Mouse (Mus musculus): ENCODE data around the gene Pigo. TPM values are rescaled to one million over a fixed set of nuclear protein-coding genes. Genes with fewer than 3 reads are reported as not detected.

The Pigo gene
- total RNA-seq, 2 experiments from 2014 or later: 31.4 to 32.3 TPM

GRCm38 (mm10) chr4:43039609-43040008 is 14.0 kb upstream of the Pigo start:
- intact Hi-C loops (cut with DNase I): loop anchor here (5.0 kb wide), 1 partner anchor 388 kb away; the partner anchor contains the start of gene Fam166b
- no peak for DNase-seq (ENCODE audit: low spot score in 2 of 2)

- intact Hi-C loops (cut with DNase I): no loop called here
- peak; percentile 51 to 87 for DNase-seq (ENCODE audit: low spot score in 2 of 2)
These were observed 13.2 kb upstream of the Pigo start for GRCm38 (mm10) chr4:43038567-43039495.

GRCm38 (mm10) chr4:43037860-43038566 is 12.4 kb upstream of the Pigo start:
- no peak for DNase-seq (ENCODE audit: low spot score in 2 of 2)
- intact Hi-C loops (cut with DNase I): no loop called here

DNA sequence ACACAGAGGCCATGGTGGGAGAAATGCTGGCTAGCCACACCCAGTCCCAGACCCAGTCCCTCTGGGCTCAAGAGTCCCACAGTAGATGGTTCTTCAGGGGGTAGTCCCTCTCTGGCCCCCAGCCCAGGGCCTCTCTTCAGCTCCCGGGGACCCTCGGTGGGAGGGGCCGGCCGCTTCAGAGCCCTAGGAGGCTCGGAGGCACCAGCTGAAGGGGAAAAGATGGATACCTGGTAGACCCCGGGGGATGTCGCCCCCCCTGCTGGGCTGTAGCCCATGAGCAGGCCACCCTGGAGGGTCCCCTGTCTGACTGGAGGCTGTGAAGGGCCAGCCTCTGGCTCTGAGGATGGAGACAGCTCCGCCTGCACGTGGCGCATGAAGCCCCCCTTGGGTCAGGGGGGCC is 10.7 kb upstream of the Pigo start:
- DNase-seq (ENCODE audit: low spot score in 2 of 2): no peak
- intact Hi-C loops (cut with DNase I): no loop called here

GRCm38 (mm10) chr4:43035851-43036250 is 10.2 kb upstream of the Pigo start:
- DNase-seq (ENCODE audit: low spot score in 2 of 2): no peak
- intact Hi-C loops (cut with DNase I): no loop called here

GRCm38 (mm10) chr4:43033481-43033880 is 7.9 kb upstream of the Pigo start:
- intact Hi-C loops (cut with DNase I): no loop called here
- DNase-seq (ENCODE audit: low spot score in 2 of 2): no peak

DNA sequence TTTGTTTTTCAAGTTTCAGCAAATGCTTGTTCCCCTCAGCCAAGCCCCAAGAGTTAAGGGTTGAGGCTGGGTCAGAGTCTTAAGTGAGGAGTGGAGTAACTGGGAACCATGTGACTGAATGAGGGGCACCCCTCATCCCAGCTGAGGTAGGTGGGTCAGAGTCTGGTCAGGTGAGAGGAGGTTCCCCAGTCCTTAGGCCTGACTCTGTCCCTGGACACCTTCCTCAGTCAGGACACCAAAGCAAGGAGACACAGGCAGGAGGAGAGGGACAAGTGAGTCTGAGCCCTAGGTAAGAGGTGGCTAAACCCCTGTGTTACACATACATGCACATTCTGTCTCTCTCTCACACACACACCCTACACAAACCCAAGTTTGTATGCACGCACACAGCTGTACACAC is 6.9 kb upstream of the Pigo start:
- intact Hi-C loops (cut with DNase I): no loop called here

DNA sequence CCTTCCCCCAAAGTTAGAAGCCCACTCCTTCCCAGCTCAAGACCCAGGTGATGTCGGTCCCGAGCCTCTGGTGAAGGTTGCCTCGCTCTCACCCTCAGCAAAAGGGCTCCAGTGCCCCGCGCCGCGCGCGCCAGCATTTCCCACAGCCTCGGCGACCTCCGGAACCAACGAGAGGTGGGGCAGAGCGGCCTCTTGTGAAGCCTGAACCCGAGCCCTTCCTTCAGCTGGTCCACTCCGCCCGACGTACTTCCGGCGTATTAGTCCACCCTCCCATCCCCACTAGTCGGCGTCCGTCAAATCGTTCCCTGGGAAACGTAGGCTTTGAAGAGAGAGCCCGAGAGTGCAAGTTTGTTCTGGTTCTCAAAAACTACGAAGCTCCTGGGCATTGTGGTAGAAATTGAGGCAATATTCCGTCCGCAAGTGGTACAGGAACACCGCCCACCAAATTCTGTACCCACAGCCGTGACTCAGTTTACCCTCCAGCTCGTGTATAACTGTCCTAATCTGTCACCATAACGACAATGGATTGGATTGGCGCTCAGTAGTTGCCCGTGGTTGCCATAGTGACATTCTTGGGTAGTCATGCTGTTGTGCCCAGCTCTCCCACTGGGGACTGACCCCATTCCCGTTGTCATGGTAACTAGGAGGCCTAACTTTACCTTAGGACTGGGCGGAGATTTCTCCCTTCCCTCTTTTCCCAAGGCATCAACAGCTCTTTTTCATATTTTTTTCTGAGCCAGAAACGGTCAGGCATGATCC is 5.8 kb upstream of the Pigo start, which contains the start of gene Stoml2:
Gene Stoml2, minus strand, starts transcription at position 474 of the 759 bp plus-strand sequence.
- peak; percentile 94 to 95 for DNase-seq (ENCODE audit: low spot score in 2 of 2)
- intact Hi-C loops (cut with DNase I): no loop called here

More for the DNA sequence above, 6.9 kb upstream of the Pigo start:
- DNase-seq (ENCODE audit: low spot score in 2 of 2): no peak

DNA sequence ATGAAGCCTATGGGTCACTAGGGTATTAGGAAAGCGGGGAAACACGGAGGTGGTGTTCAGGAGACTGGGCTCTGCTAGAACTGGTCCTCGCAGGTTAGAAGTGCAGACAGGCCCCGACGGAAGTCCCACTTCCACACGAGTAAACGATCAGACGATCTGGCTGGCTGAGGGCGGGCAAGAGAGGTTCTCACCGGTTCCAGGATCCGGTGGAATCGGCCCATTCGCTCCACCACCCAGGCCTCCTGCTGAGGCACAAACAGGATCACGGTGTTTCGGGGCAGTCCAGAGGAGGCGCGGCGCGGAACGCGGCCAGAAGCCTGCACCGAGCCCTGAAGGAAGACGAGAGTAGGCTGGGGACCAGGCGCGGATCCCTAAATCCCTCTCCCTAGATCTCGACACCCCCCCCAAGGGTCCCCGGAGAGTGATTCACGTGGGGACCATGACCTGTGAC is 5.2 kb upstream of the Pigo start:
- DNase-seq (ENCODE audit: low spot score in 2 of 2): no peak
- intact Hi-C loops (cut with DNase I): no loop called here

DNA sequence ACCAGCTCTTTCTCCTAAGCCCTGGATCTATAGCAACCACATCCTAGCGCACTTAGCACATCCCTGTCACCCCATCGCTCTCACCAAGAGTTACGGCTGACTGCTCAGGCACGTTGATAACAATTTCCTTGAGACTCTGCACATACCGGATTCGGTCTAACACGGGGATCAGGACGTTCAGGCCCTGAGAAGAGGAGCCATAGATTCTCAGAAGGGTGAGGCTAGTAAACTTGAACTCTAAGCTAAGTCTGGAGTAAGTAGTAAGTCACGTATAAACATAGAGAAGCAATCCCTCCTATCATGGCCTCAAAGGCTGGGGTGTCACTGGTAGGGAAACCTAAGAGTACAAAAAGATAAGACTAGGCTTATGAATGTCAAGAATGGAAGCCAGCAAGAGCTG is 4.7 kb upstream of the Pigo start:
- intact Hi-C loops (cut with DNase I): no loop called here
- no peak for DNase-seq (ENCODE audit: low spot score in 2 of 2)

GRCm38 (mm10) chr4:43029749-43030148 is 4.1 kb upstream of the Pigo start:
- DNase-seq (ENCODE audit: low spot score in 2 of 2): no peak

GRCm38 (mm10) chr4:43029121-43029520 is 3.5 kb upstream of the Pigo start:
- DNase-seq (ENCODE audit: low spot score in 2 of 2): no peak
- intact Hi-C loops (cut with DNase I): no loop called here

More at GRCm38 (mm10) chr4:43029749-43030148, 4.1 kb upstream of the Pigo start:
- intact Hi-C loops (cut with DNase I): no loop called here

DNA sequence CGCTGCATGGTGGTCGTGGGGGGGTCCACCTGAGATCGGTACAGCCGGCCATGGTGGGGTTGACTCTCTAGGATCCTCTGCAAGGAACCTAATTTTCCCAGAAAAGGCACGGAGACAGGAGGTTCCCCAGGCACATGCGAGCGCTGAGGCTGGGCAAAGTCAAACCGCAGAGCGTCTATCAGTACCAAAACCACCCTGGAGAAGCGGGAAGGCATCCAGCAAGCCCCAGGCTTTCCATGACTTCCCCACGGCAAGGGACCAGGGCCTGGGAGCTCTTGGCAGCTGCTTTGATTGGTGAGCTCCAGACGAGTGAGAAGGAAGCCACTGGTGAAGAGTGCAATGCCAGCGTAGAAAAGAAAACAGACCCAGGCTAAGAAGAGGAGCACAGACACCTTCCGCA is 946 bp downstream of the Pigo start:
- DNase-seq (ENCODE audit: low spot score in 2 of 2): no peak
- intact Hi-C loops (cut with DNase I): no loop called here

- intact Hi-C loops (cut with DNase I): no loop called here
- no peak for DNase-seq (ENCODE audit: low spot score in 2 of 2)
These were observed 4.3 kb downstream of the Pigo start for GRCm38 (mm10) chr4:43021341-43021740.

DNA sequence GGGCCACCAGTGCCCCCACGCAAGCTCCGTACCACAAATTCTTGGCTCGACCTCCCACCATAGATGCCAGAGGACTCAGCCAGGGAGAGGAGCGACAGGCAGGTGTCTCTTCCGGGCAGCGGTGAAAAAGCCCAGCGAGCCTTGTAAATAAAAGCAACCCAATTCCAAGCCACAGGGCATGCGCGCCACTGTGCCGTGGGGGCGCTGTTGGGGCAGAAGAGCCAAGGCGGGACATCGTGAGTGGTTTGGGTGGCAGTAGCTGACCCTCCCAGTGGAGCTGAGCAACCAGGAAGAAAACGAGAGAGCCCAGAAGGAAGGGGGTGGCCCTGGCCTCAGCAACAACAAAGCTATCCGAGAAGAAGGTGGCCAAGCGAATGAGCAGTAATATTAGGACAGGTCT is 4.7 kb downstream of the Pigo start:
- intact Hi-C loops (cut with DNase I): no loop called here
- no peak for DNase-seq (ENCODE audit: low spot score in 2 of 2)

DNA sequence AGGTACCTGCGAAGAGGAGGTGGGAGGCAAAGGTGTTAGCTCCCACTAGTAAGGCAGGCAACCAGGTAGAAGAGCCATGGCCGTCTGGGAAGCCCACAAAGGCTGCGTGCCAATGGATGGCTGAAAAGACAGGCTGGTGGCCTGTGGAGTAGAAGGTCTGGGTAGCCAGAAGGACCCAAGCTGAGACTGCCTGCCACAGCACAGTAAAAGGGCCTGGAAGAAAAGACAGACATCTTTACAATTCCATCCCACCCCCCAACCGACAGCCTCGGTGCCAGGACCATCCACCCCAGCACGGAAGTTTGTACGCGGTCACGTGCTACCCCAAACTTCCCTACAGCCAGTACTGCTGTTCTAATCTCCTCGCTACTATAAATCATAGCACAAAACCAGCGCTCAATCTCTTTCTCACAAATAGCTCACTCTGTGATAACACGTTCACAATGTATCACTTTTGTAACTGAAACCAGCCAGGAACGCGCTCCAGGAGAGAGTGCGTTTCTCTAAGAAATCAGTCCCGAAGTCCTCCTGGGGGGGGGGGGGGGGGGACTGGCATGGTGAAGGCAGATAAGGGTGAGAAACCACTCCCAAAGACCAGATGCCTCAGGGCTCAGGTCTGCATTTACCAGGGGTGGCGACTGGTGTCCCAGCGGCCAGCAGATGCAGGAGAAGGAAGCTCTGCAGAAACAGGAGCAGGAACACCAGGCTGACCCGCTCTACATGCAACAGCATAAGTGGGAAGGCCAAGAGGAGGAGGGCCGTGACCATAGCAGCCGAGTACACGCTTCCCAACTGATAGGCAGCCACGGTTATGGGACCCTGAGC is 5.8 kb downstream of the Pigo start:
- no peak for DNase-seq (ENCODE audit: low spot score in 2 of 2)
- intact Hi-C loops (cut with DNase I): no loop called here

DNA sequence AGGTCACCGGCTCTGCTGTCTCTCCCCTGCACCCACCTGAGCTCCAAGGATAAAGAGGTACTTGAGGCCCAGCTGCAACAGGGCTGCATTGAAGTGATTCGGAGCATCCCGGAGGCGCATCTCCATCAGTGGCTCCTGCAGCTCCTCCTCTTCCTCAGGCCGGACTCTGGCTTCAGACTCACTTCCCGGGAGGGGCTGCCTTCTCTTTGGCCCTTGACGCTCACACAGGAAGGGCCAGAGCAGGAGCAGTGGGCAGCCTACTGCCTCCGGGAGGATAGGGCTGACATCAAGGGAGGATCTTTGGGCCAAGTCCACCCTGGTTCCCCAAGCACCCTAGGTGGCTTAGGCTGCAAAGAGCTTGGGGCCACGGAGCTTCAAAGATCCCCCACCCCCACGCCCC is 6.4 kb downstream of the Pigo start:
- no peak for DNase-seq (ENCODE audit: low spot score in 2 of 2)
- intact Hi-C loops (cut with DNase I): no loop called here

DNA sequence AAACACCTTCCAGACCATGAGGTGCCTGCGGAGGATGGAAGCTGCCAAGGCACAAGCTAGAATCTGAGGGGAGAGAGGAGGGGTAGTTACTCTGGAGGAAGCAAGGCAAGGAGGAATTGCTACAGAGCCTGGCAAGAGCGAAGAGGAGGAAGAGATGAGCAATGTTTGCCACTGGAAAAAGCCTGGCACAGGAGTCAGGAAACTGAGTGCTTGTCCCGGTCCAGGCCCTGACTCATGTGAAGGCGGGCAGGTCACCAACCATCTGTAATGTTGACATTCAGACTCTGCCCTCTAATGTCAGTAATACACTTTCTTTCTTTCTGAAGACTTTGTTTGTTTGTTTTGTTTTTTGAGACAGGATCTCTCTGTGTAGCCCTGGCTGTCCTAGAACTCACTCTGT is 7.5 kb downstream of the Pigo start:
- intact Hi-C loops (cut with DNase I): no loop called here
- DNase-seq (ENCODE audit: low spot score in 2 of 2): no peak

DNA sequence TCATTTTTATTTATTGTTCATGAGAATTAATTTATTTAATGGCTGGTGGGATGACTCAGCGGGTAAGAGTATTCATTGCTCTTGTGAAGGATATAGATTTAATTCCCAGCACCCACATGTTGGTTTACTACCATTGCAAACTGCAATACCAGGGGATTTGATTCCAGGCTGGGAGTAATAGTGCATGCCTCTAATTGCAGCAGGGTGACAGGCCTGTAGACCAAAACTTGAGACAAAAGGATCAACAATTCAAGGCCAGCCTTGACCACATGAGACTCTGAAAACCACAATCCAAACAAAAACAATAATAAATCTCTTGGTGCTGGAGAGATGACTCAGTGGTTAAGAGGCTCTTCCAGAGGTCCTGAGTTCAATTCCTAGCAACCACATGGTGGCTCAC is 13.5 kb downstream of the Pigo start:
- no peak for DNase-seq (ENCODE audit: low spot score in 2 of 2)
- intact Hi-C loops (cut with DNase I): no loop called here

Data from left cerebral cortex, postnatal 14 days (tissue).